ENCODE assay signal across 10 mouse cellular contexts in genomic region chr11:117117791-117118190, GRCm38 (mm10). TPM values are rescaled to one million over a fixed set of nuclear protein-coding genes. Genes with fewer than 3 reads are reported as not detected.
A peak's percentile ranks its signal among the peaks of the same experiment; 100 is the strongest.
DNase-seq lines count a peak whose midpoint lies in the region; ATAC-seq and TF ChIP-seq lines count a peak whose summit lies in the region.
"Had no signal": no experiment of that assay in that cellular context is flagged by ENCODE, and none has a peak within 500 bp of the region (broad histone marks: within the 10 kb centered on the region; RNA-seq: fewer than 3 reads in every experiment).

No protein-coding gene starts in this region.

- H3K9me3 ChIP-seq in heart, postnatal 0 days (replicated peaks; ENCODE audit: control insufficient read depth, low read length) = no peaks in the 10 kb centered on the region
- H3K9me3 ChIP-seq in heart, embryonic 11.5 days (replicated peaks; ENCODE audit: control insufficient read depth, low read length) = peaks cover 3% of the 10 kb centered on the region; the same call in 1 of the 2 replicates
- H3K9me3 ChIP-seq in lung, postnatal 0 days (ENCODE audit: low read length) = no peaks in the 10 kb centered on the region
- H3K9me3 ChIP-seq in forebrain, postnatal 0 days (ENCODE audit: low read length) = no peaks in the 10 kb centered on the region
- H3K9me3 ChIP-seq in neural tube, embryonic 13.5 days = no peaks in the 10 kb centered on the region
- H3K9me3 ChIP-seq: hindbrain, embryonic 15.5 days; midbrain, embryonic 12.5 days had no signal

- no peaks in the 10 kb centered on the region for H3K27me3 ChIP-seq in heart, postnatal 0 days (ENCODE audit: control insufficient read depth, insufficient read depth, low read length)
- H3K27me3 ChIP-seq in heart, embryonic 11.5 days (ENCODE audit: control insufficient read depth, insufficient read depth, low read length) = no peaks in the 10 kb centered on the region
- no peaks in the 10 kb centered on the region for H3K27me3 ChIP-seq in lung, postnatal 0 days (replicated peaks; ENCODE audit: insufficient read depth, low read length)
- H3K27me3 ChIP-seq in forebrain, postnatal 0 days (ENCODE audit: insufficient read depth, low read length) = no peaks in the 10 kb centered on the region
- H3K27me3 ChIP-seq in neural tube, embryonic 13.5 days = no peaks in the 10 kb centered on the region
- H3K27me3 ChIP-seq: hindbrain, embryonic 15.5 days; midbrain, embryonic 12.5 days had no signal

- H3K27ac ChIP-seq in heart, postnatal 0 days (ENCODE audit: low read depth) = no peak overlapping the region
- no peak overlapping the region for H3K27ac ChIP-seq in heart, embryonic 11.5 days (ENCODE audit: low read depth, low read length)
- H3K27ac ChIP-seq in lung, postnatal 0 days (ENCODE audit: low read length) = no peak overlapping the region
- no peak overlapping the region for H3K27ac ChIP-seq in forebrain, postnatal 0 days (ENCODE audit: low read depth, low read length)
- no peak overlapping the region for H3K27ac ChIP-seq in neural tube, embryonic 13.5 days (replicated peaks)

- 77% methylated on average over 7 of the region's 7 CpGs for WGBS in heart, postnatal 0 days
- WGBS in heart, embryonic 11.5 days (ENCODE audit: insufficient replicate concordance) = 87% methylated on average over 7 of the region's 7 CpGs
- WGBS in lung, postnatal 0 days = 57% methylated on average over 7 of the region's 7 CpGs
- WGBS in forebrain, postnatal 0 days = 87% methylated on average over 7 of the region's 7 CpGs
- WGBS in neural tube, embryonic 13.5 days = 88% methylated on average over 7 of the region's 7 CpGs

- no peak overlapping the region for H3K4me3 ChIP-seq in heart, postnatal 0 days (ENCODE audit: low read depth, low read length)
- no peak overlapping the region for H3K4me3 ChIP-seq in heart, embryonic 11.5 days (ENCODE audit: low read depth, low read length)
- H3K4me3 ChIP-seq in lung, postnatal 0 days (ENCODE audit: low read depth, low read length) = no peak overlapping the region
- no peak overlapping the region for H3K4me3 ChIP-seq in forebrain, postnatal 0 days (ENCODE audit: low read depth, low read length)
- no peak overlapping the region for H3K4me3 ChIP-seq in neural tube, embryonic 13.5 days
- H3K4me3 ChIP-seq: midbrain, embryonic 12.5 days had no signal

- H3K9ac ChIP-seq in heart, postnatal 0 days (replicated peaks; ENCODE audit: low read depth, low read length) = no peak overlapping the region
- H3K9ac ChIP-seq in heart, embryonic 11.5 days (ENCODE audit: low read depth, low read length) = no peak overlapping the region
- no peak overlapping the region for H3K9ac ChIP-seq in lung, postnatal 0 days (replicated peaks; ENCODE audit: low read depth)
- no peak overlapping the region for H3K9ac ChIP-seq in forebrain, postnatal 0 days
- H3K9ac ChIP-seq in neural tube, embryonic 13.5 days = peak overlapping the region; percentile 49
- H3K9ac ChIP-seq: hindbrain, embryonic 15.5 days had no signal

- H3K4me2 ChIP-seq in heart, postnatal 0 days (ENCODE audit: low read depth, low read length) = peak overlapping the region; percentile 78; the same call in 1 of the 2 replicates
- no peak overlapping the region for H3K4me2 ChIP-seq in heart, embryonic 11.5 days
- peak overlapping the region; percentile 75; the same call in 1 of the 2 replicates for H3K4me2 ChIP-seq in lung, postnatal 0 days (replicated peaks; ENCODE audit: low read depth, low read length)
- H3K4me2 ChIP-seq in forebrain, postnatal 0 days (ENCODE audit: low read depth) = 0 out of 2 replicates have a peak overlapping the region, but pooled peaks have one; percentile 52
- peak overlapping the region; percentile 70; the same call in 1 of the 2 replicates for H3K4me2 ChIP-seq in neural tube, embryonic 13.5 days

- no peak for ATAC-seq in heart, postnatal 0 days (ENCODE audit: insufficient read depth, low read depth)
- ATAC-seq in heart, embryonic 11.5 days (replicated peaks; ENCODE audit: insufficient number of reproducible peaks, low FRiP score, low TSS enrichment) = no peak
- no peak for ATAC-seq in lung, postnatal 0 days
- no peak for ATAC-seq in forebrain, postnatal 0 days
- ATAC-seq in neural tube, embryonic 13.5 days (ENCODE audit: low read depth) = no peak
- ATAC-seq in erythroblast, adult 5-6 weeks (replicated peaks; ENCODE audit: low FRiP score, poor library complexity, severe bottlenecking) = no peak

- H3K4me1 ChIP-seq in heart, postnatal 0 days (ENCODE audit: control insufficient read depth, insufficient read depth) = peaks cover 49% of the 10 kb centered on the region
- H3K4me1 ChIP-seq in heart, embryonic 11.5 days (ENCODE audit: control insufficient read depth, insufficient read depth, low read length) = peaks cover 65% of the 10 kb centered on the region
- H3K4me1 ChIP-seq in lung, postnatal 0 days (ENCODE audit: insufficient read depth, low read depth, low read length) = peaks cover 41% of the 10 kb centered on the region
- peaks cover 53% of the 10 kb centered on the region for H3K4me1 ChIP-seq in forebrain, postnatal 0 days (ENCODE audit: insufficient read depth)
- H3K4me1 ChIP-seq in neural tube, embryonic 13.5 days (replicated peaks) = peaks cover 79% of the 10 kb centered on the region

- DNase-seq in heart, postnatal 0 days (ENCODE audit: low spot score) = no peak
- DNase-seq in lung, postnatal 0 days (ENCODE audit: low spot score) = no peak
- DNase-seq in lung, postnatal 36 days = no peak
- DNase-seq in forebrain, postnatal 0 days = no peak
- DNase-seq in adrenal gland, adult 8-10 months = no peak

- peaks cover 14% of the 10 kb centered on the region for H3K36me3 ChIP-seq in heart, postnatal 0 days (replicated peaks; ENCODE audit: control insufficient read depth, insufficient read depth, low read length)
- H3K36me3 ChIP-seq in heart, embryonic 11.5 days (ENCODE audit: control insufficient read depth, insufficient read depth, low read length) = peaks cover 3% of the 10 kb centered on the region; the same call in 1 of the 2 replicates
- H3K36me3 ChIP-seq in lung, postnatal 0 days (ENCODE audit: insufficient read depth, low read length) = peaks cover 13% of the 10 kb centered on the region; the same call in 1 of the 2 replicates
- H3K36me3 ChIP-seq in forebrain, postnatal 0 days (ENCODE audit: insufficient read depth) = peaks cover 8% of the 10 kb centered on the region
- peaks cover 15% of the 10 kb centered on the region for H3K36me3 ChIP-seq in neural tube, embryonic 13.5 days

- TF ChIP-seq CTCF in heart, postnatal 0 days (IDR thresholded peaks at IDR 0.05; ENCODE audit: low read depth) = no peak
- no peak for TF ChIP-seq CTCF in lung, postnatal 0 days (IDR thresholded peaks at IDR 0.05)
- TF ChIP-seq CTCF in forebrain, postnatal 0 days (IDR thresholded peaks at IDR 0.05; ENCODE audit: low read depth) = no peak

- no peak for TF ChIP-seq EP300 in heart, postnatal 0 days (IDR thresholded peaks at IDR 0.05; ENCODE audit: low read depth)
- TF ChIP-seq EP300 in lung, postnatal 0 days (IDR thresholded peaks at IDR 0.05) = no peak

RNA-seq across cellular contexts. Expression of gene Sec14l1, which starts 2.8 kb away (rescaled TPM):
- 62.1 and 71.6 TPM in 2 replicates for total RNA-seq in heart, postnatal 0 days (2014; rRNA removed; ENCODE audit: low replicate concordance)
- polyA plus RNA-seq in heart, postnatal 0 days (2015; fragmentation: Nextera tagmentation; extraction: Ambion mirVana) = 36.4 and 38.0 TPM in 2 replicates
- 32.6 and 39.4 TPM in 2 replicates for polyA plus RNA-seq in heart, embryonic 11.5 days (2014; fragmentation: Nextera tagmentation; extraction: Ambion mirVana)
- polyA plus RNA-seq in lung, postnatal 0 days (2015; fragmentation: Nextera tagmentation; extraction: Ambion mirVana) = 62.2 and 62.4 TPM in 2 replicates
- total RNA-seq in forebrain, postnatal 0 days (2014; rRNA removed) = 81.3 and 82.9 TPM in 2 replicates
- 62.1 and 65.1 TPM in 2 replicates for polyA plus RNA-seq in forebrain, postnatal 0 days (2015; fragmentation: Nextera tagmentation; extraction: Ambion mirVana)
- 57.6 and 67.0 TPM in 2 replicates for polyA plus RNA-seq in neural tube, embryonic 13.5 days (2015; fragmentation: Nextera tagmentation; extraction: Ambion mirVana)
- 15.7 and 16.9 TPM in 2 replicates for total RNA-seq in erythroblast, adult 5-6 weeks (2015; ENCODE audit: low replicate concordance)
- total RNA-seq in erythroblast, adult 5-6 weeks (2017; ENCODE audit: low replicate concordance) = 27.2 and 32.7 TPM in 2 replicates
- 100 to 1,000 TPM; 138 to 170 (median 166) TPM for total RNA-seq in adrenal gland, adult 8-10 months (2022)
